Mouse (Mus musculus) limb, embryonic 14.5 days (tissue): ENCODE measurements around the gene Gpr85. TPM values are rescaled to one million over a fixed set of nuclear protein-coding genes. Genes with fewer than 3 reads are reported as not detected.
"Not testable (repeated sequence)": the region's sequence is repeated elsewhere in the genome, so short reads cannot be mapped to it uniquely, and the experiment has no call there.

Source experiments
- ATAC-seq: fragments of 200-750 bp; cut with Nextera tagmentation; 2 replicates; pipeline ENCODE4 v1.8.0; 2017; ENCODE audit warnings: low read depth, moderate number of reproducible peaks, moderate TSS enrichment; ENCODE audit not compliant: low FRiP score
- DNase-seq: peaks from one replicate; pipeline ENCODE4 v3.0.0-alpha.2; 2015; ENCODE audit warnings: low spot score
- H3K27ac ChIP-seq: fragments of 300-500 bp; sonication (generic); replicated peaks from 2 replicates; pipeline ENCODE4 v1.5.1; 2014; ENCODE audit warnings: low read depth, mild to moderate bottlenecking, low read length, moderate library complexity, mixed read lengths
- H3K27me3 ChIP-seq: fragments of 300-500 bp; sonication (generic); 2 replicates; pipeline ENCODE4 v1.6.1; 2014; ENCODE audit warnings: low read length, mixed read lengths; ENCODE audit not compliant: control insufficient read depth, insufficient read depth
- H3K36me3 ChIP-seq: fragments of 300-500 bp; sonication (generic); 2 replicates; pipeline ENCODE4 v1.6.1; 2014; ENCODE audit warnings: mild to moderate bottlenecking, low read length, moderate library complexity, mixed read lengths; ENCODE audit not compliant: control insufficient read depth, insufficient read depth
- H3K4me1 ChIP-seq: fragments of 300-500 bp; sonication (generic); 2 replicates; pipeline ENCODE4 v1.6.1; 2014; ENCODE audit warnings: antibody characterized with exemption, low read length, mixed read lengths; ENCODE audit not compliant: control insufficient read depth, insufficient read depth
- H3K4me2 ChIP-seq: fragments of 300-500 bp; sonication (generic); replicated peaks from 2 replicates; pipeline ENCODE4 v1.6.1; 2014; ENCODE audit warnings: low read depth, mild to moderate bottlenecking, low read length, moderate library complexity; ENCODE audit not compliant: severe bottlenecking
- H3K4me3 ChIP-seq: fragments of 300-500 bp; sonication (generic); replicated peaks from 2 replicates; pipeline ENCODE4 v1.5.1; 2014; ENCODE audit warnings: low read length
- H3K9ac ChIP-seq: fragments of 300-500 bp; sonication (generic); 2 replicates; pipeline ENCODE4 v1.6.1; 2014; ENCODE audit warnings: mild to moderate bottlenecking, low read depth, low read length, moderate library complexity; ENCODE audit not compliant: severe bottlenecking
- H3K9me3 ChIP-seq: fragments of 300-500 bp; sonication (generic); 2 replicates; pipeline ENCODE4 v1.6.1; 2016; ENCODE audit warnings: low read length; ENCODE audit not compliant: control insufficient read depth
- POLR2A ChIP-seq: fragments of 200-500 bp; IDR thresholded peaks from 2 replicates; pipeline ENCODE4 v1.8.0; 2012; ENCODE audit warnings: inconsistent platforms, mild to moderate bottlenecking, moderate library complexity, borderline replicate concordance; ENCODE audit not compliant: insufficient read depth, insufficient read length; ENCODE audit errors: extremely low read depth
- WGBS: fragments of 180-500 bp; shearing (Covaris S2); extraction: QIAGEN DNeasy Blood & Tissue Kit; methylation state at CpG from one replicate; pipeline ENCODE4 v1.1.7; 2014; 5-methylcytosine and 5-hydroxymethylcytosine counted together
- polyA plus RNA-seq, 2 experiments: library from polyadenylated mRNA; depleted of rRNA in 1 of 2; stranded (reverse) in 1 of 2; unstranded in 1 of 2; fragments of >200 nt; fragmentation: Nextera tagmentation in 1 of 2; extraction: Ambion mirVana in 1 of 2; gene quantifications; 2 replicates each; pipeline versions ENCODE4 v1.2.1 to v1.2.3; 2012 to 2014

Gpr85 gene
- polyA plus RNA-seq, 2 experiments = 3.9 to 6.5 TPM

DNA sequence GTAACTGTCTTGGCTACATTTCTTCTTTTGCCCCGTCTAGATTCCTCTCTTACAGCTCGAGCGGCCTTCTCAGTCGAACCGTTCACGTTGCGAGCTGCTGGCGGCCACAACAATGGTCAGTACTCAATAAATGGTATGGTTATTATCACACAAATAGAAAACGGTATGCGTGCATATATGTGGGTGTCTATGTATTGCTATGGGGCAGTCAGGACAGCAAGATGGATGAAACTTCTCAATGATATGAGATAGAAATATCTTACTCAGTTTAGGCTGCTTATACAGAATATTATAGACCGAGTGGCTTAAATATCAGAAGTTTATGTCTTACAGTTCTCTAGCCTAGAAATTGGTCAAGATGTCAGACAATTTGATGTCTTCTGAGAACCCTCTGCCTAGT, 14.5 kb upstream of the Gpr85 start:
- 34% methylated on average over 10 of the region's 11 CpGs for WGBS
- DNase-seq (no peak), ATAC-seq (no peak)
- Histone ChIP-seq H3K9me3 (no peaks in the 10 kb centered on the region), H3K27ac (no peak overlapping the region), H3K27me3 (no peaks in the 10 kb centered on the region), H3K36me3 (no peaks in the 10 kb centered on the region), H3K4me2 (no peak overlapping the region), H3K4me3 (no peak overlapping the region), H3K9ac (no peak overlapping the region), H3K4me1 (no peaks in the 10 kb centered on the region)
- TF ChIP-seq POLR2A = no peak

DNA sequence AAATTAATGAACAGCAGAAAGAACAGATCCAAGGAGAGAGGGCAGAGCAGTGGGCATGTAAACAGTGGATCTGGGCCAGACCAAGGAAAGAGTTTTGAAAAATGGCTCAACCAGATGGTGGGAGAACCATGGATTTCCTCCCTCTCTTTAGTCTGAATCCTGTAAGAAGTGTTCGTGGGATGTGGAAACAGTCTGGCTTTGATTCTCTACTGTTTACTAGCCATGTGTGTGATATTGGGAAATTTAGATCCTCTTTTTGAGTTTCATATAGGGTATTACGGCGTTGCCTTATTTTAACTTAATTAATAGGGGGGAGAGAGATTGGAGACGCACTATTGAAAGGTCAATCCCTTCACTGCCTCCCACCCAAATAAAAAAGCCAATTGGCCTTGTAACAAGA, 13.5 kb upstream of the Gpr85 start:
- TF ChIP-seq POLR2A = no peak
- DNase-seq (no peak), ATAC-seq (no peak)
- Histone ChIP-seq H3K36me3 (no peaks in the 10 kb centered on the region), H3K4me2 (no peak overlapping the region), H3K4me3 (no peak overlapping the region), H3K4me1 (no peaks in the 10 kb centered on the region), H3K9ac (no peak overlapping the region), H3K27ac (no peak overlapping the region), H3K9me3 (no peaks in the 10 kb centered on the region), H3K27me3 (no peaks in the 10 kb centered on the region)
- WGBS = 53% methylated on average over 4 of the region's 4 CpGs

DNA sequence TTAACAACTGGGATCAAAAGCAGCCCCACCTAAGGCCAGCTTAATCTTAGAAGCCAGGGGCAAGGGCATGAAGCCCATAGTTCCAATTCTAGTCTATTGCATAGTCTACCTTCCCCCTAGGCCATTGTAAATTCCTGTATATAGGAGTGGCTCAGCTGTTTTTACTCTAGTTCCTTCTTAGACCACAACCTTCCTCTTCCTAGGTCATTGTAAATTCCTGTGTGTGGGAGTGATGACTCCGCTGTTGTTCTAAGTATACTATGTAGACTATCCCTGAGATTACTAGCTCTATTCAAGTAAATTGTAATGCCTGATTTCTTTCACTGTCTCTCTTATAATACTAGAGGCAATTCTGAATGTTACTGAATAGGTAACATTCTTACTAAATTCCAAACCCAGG, 6.3 kb upstream of the Gpr85 start:
- not testable (repeated sequence) for H3K9ac ChIP-seq, H3K27me3 ChIP-seq, DNase-seq, H3K9me3 ChIP-seq, H3K36me3 ChIP-seq, ATAC-seq, H3K4me1 ChIP-seq, H3K27ac ChIP-seq, H3K4me2 ChIP-seq, H3K4me3 ChIP-seq
- WGBS = 84% methylated on average over 1 of the region's 1 CpGs

DNA sequence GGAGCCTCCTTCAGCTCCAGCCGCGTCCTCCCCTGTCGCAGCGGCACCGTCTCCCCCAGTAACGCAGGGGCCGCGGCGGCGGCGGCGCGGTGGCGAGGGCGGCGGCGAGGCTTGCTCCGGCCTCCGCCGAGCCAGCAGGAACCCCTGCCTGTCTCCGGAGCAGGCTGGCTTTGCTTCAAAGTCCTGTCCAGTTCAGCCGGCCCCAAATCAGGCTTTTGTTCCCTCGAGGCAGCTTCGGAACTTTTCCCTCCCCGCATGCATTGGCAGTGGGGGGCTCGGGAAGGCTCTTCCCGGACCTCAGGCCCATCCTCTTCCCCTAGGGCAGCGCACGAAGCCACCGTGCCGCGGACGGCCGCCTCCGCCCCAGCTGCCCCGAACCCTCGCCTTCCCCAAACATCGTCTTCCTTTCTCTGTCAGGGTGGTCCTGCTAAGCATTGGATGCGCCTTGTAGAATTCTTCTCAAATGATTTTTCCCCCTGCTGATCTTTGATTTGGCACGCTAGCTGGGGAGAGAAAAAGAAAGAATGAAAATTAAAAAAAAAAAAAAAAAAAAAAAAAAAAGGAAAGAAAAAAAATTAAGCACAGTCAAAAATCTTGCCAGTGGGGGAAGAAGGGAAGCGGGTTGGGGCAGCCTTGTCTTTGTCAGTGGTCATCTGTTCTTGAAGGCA, 931 bp downstream of the Gpr85 start:
- Histone ChIP-seq H3K36me3 (no peaks in the 10 kb centered on the region), H3K4me2 (peak overlapping the region; percentile 88), H3K9ac (peak overlapping the region; percentile 97), H3K27ac (peak overlapping the region; percentile 81), H3K9me3 (no peaks in the 10 kb centered on the region), H3K27me3 (no peaks in the 10 kb centered on the region), H3K4me1 (no peaks in the 10 kb centered on the region), H3K4me3 (peak overlapping the region; percentile 67)
- WGBS = 4% methylated on average over 38 of the region's 41 CpGs
- DNase-seq (peak; percentile 62), ATAC-seq (peak; percentile 85)
- peak; percentile 65; the same call in 1 of the 2 replicates for TF ChIP-seq POLR2A

DNA sequence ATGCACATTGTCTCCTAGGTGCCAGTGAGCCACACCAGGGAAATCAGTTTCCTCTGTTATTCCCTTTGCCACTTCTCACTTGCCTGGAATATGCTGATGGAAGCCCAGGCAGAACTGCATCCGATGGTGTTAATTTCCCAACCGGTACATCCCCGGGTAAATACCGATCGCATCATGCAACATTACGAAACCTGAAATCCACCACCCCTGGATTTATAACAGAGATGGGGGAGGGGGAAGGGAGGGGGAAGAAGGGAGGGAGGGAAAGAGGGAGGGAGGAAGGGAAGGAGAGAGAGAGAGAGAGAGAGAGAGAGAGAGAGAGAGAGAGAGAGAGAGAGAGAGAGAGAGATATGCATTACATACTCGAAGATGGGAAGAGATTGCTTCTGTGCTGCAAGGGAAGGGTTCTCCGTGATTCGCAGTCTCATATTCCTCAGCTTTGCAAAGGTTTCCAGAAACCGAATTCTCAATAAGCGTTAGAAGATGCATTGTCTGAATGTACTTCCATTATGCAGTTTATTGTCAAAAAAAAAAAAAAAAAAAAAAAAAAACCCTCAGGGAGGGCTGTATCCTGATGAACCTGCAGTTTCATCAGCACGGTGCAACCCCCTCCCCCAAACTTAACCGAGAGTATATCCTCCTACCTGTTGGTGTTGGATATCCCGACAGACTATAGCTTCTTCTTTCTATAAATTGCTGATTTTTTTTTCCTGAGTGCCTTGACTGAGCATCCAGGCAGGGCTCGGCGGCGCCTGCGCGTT, 1.6 kb downstream of the Gpr85 start:
- H3K27ac ChIP-seq = peak overlapping the region; percentile 81
- no peaks in the 10 kb centered on the region for H3K27me3 ChIP-seq
- H3K9me3 ChIP-seq = no peaks in the 10 kb centered on the region
- H3K4me3 ChIP-seq = peak overlapping the region; percentile 67
- H3K4me1 ChIP-seq = no peaks in the 10 kb centered on the region
- DNase-seq (peak; percentile 28), ATAC-seq (peak; percentile 10; the same call in 1 of the 2 replicates)
- peak overlapping the region; percentile 97 for H3K9ac ChIP-seq
- under 1% methylated on average over 19 of the region's 19 CpGs for WGBS
- no peak for TF ChIP-seq POLR2A
- peak overlapping the region; percentile 88 for H3K4me2 ChIP-seq
- H3K36me3 ChIP-seq = no peaks in the 10 kb centered on the region
